Mouse (Mus musculus): ENCODE measurements at regions not wholly inside any gene's neighbourhood (a gene's known extent, or its start where the extent isn't known, plus 50 kb on each side); places are given as distances from the start of the nearest gene placed in this dataset.

GRCm38 (mm10) chr1:164683788-164684187, 112.7 kb upstream of the Dpt start:
- no peak for TF ChIP-seq POLR2A (IDR thresholded peaks at IDR 0.05; ENCODE audit: low read depth, low read length)
- no peak for TF ChIP-seq CTCF (IDR thresholded peaks at IDR 0.05; ENCODE audit: extremely low read depth, insufficient read depth, insufficient read length, insufficient replicate concordance)
